Mouse (Mus musculus) hindbrain, postnatal 0 days (tissue): ENCODE data around the gene Gosr2. TPM values are rescaled to one million over a fixed set of nuclear protein-coding genes. Genes with fewer than 3 reads are reported as not detected.
"Not testable (repeated sequence)": the region's sequence is repeated elsewhere in the genome, so short reads cannot be mapped to it uniquely, and the experiment has no call there.

Experiments
- ATAC-seq: fragments of 200-750 bp; cut with Nextera tagmentation; 2 replicates; pipeline ENCODE4 v1.8.0; 2017; ENCODE audit warnings: mild to moderate bottlenecking, moderate TSS enrichment, moderate library complexity
- DNase-seq: peaks from one replicate; pipeline ENCODE4 v3.0.0-alpha.2; 2015; ENCODE audit warnings: low spot score
- H3K27ac ChIP-seq: fragments of 300-500 bp; sonication (generic); 2 replicates; pipeline ENCODE4 v1.5.1; 2014; ENCODE audit warnings: mild to moderate bottlenecking
- H3K27me3 ChIP-seq: fragments of 300-500 bp; sonication (generic); 2 replicates; pipeline ENCODE4 v1.6.1; 2014; ENCODE audit warnings: low read length, mixed read lengths; ENCODE audit not compliant: insufficient read depth
- H3K36me3 ChIP-seq: fragments of 300-500 bp; sonication (generic); 2 replicates; pipeline ENCODE4 v1.6.1; 2014; ENCODE audit warnings: low read length, mixed read lengths; ENCODE audit not compliant: insufficient read depth
- H3K4me1 ChIP-seq: fragments of 300-500 bp; sonication (generic); 2 replicates; pipeline ENCODE4 v1.6.1; 2014; ENCODE audit warnings: antibody characterized with exemption, low read length, mixed read lengths; ENCODE audit not compliant: insufficient read depth
- H3K4me2 ChIP-seq: fragments of 300-500 bp; sonication (generic); 2 replicates; pipeline ENCODE4 v1.6.1; 2014; ENCODE audit warnings: low read depth, mild to moderate bottlenecking, low read length, moderate library complexity, mixed read lengths
- H3K4me3 ChIP-seq: fragments of 300-500 bp; sonication (generic); 2 replicates; pipeline ENCODE4 v1.5.1; 2014; ENCODE audit warnings: low read length
- H3K9ac ChIP-seq: fragments of 300-500 bp; sonication (generic); replicated peaks from 2 replicates; pipeline ENCODE4 v1.6.1; 2014; ENCODE audit warnings: mild to moderate bottlenecking, low read length, moderate library complexity, mixed read lengths
- H3K9me3 ChIP-seq: fragments of 300-500 bp; sonication (generic); 2 replicates; pipeline ENCODE4 v1.6.1; 2016; ENCODE audit warnings: low read length, mixed read lengths
- CTCF ChIP-seq: IDR thresholded peaks from 2 replicates; pipeline ENCODE4 v1.5.1; 2016; ENCODE audit warnings: antibody characterized with exemption, control low read depth, low read depth
- WGBS: fragments of 180-500 bp; shearing (Covaris S2); extraction: QIAGEN DNeasy Blood & Tissue Kit; methylation state at CpG from one replicate; pipeline ENCODE4 v1.1.7; 2014; 5-methylcytosine and 5-hydroxymethylcytosine counted together
- polyA plus RNA-seq: library from polyadenylated mRNA; unstranded; fragments of >200 nt; fragmentation: Nextera tagmentation; extraction: Ambion mirVana; gene quantifications from 2 replicates; pipeline ENCODE4 v1.2.1, GENCODE M21; 2015
- total RNA-seq: library from RNA; depleted of rRNA; stranded (reverse); fragments of >200 nt; gene quantifications from 2 replicates; pipeline ENCODE4 v1.2.3, GENCODE M21; 2014

Gosr2 gene
- total and polyA plus RNA-seq, 2 experiments from 2014 or later: 93.3 to 101 TPM

GRCm38 (mm10) chr11:103677042-103677441, 20.7 kb downstream of the Gosr2 start:
- H3K4me2 ChIP-seq, H3K4me3 ChIP-seq, H3K9ac ChIP-seq, H3K4me1 ChIP-seq, H3K27ac ChIP-seq, H3K9me3 ChIP-seq, H3K27me3 ChIP-seq, ATAC-seq: not testable (repeated sequence)
- peak; percentile 75 for TF ChIP-seq CTCF
- WGBS: 50% methylated on average over 2 of the region's 2 CpGs
- peak; percentile 73 for DNase-seq
- H3K36me3 ChIP-seq: peaks cover 35% of the 10 kb centered on the region

GRCm38 (mm10) chr11:103675556-103675955, 22.1 kb downstream of the Gosr2 start:
- 36% methylated on average over 3 of the region's 3 CpGs for WGBS
- DNase-seq (peak; percentile 88), ATAC-seq (peak; percentile 64; the same call in 1 of the 2 replicates)
- Histone ChIP-seq H3K9ac (no peak overlapping the region), H3K27ac (no peak overlapping the region), H3K36me3 (peaks cover 25% of the 10 kb centered on the region), H3K4me1 (no peaks in the 10 kb centered on the region), H3K27me3 (no peaks in the 10 kb centered on the region), H3K4me2 (no peak overlapping the region), H3K9me3 (no peaks in the 10 kb centered on the region), H3K4me3 (no peak overlapping the region)
- TF ChIP-seq CTCF: peak; percentile 97

GRCm38 (mm10) chr11:103666907-103667426, 30.7 kb downstream of the Gosr2 start:
- no peak for TF ChIP-seq CTCF
- Histone ChIP-seq H3K9me3 (no peaks in the 10 kb centered on the region), H3K9ac (no peak overlapping the region), H3K27me3 (no peaks in the 10 kb centered on the region), H3K27ac (0 out of 2 replicates have a peak overlapping the region, but pooled peaks have one; percentile 1), H3K4me1 (peaks cover 20% of the 10 kb centered on the region), H3K36me3 (no peaks in the 10 kb centered on the region), H3K4me3 (no peak overlapping the region), H3K4me2 (no peak overlapping the region)
- ATAC-seq (peak; percentile 39; the same call in 1 of the 2 replicates), DNase-seq (no peak)
- WGBS: 31% methylated on average over 13 of the region's 13 CpGs

GRCm38 (mm10) chr11:103666181-103666906, 31.4 kb downstream of the Gosr2 start:
- Histone ChIP-seq H3K36me3 (no peaks in the 10 kb centered on the region), H3K4me3 (no peak overlapping the region), H3K27me3 (no peaks in the 10 kb centered on the region), H3K9me3 (no peaks in the 10 kb centered on the region), H3K9ac (no peak overlapping the region), H3K27ac (0 out of 2 replicates have a peak overlapping the region, but pooled peaks have one; percentile 51), H3K4me2 (0 out of 2 replicates have a peak overlapping the region, but pooled peaks have one; percentile 7), H3K4me1 (peaks cover 20% of the 10 kb centered on the region)
- ATAC-seq: peak; percentile 90
- WGBS: 15% methylated on average over 10 of the region's 10 CpGs
- TF ChIP-seq CTCF: no peak
- DNase-seq: peak; percentile 86

- no peak for TF ChIP-seq CTCF
- Histone ChIP-seq H3K9ac (no peak overlapping the region), H3K4me1 (peaks cover 20% of the 10 kb centered on the region), H3K4me3 (no peak overlapping the region), H3K27ac (peak overlapping the region; percentile 51; the same call in 1 of the 2 replicates), H3K4me2 (0 out of 2 replicates have a peak overlapping the region, but pooled peaks have one; percentile 7), H3K27me3 (no peaks in the 10 kb centered on the region), H3K36me3 (no peaks in the 10 kb centered on the region), H3K9me3 (no peaks in the 10 kb centered on the region)
- no peak; the same call in 1 of the 2 replicates for ATAC-seq
- no peak for DNase-seq
- WGBS: 36% methylated on average over 1 of the region's 1 CpGs
These were observed 32.0 kb downstream of the Gosr2 start for GRCm38 (mm10) chr11:103665695-103666094.

- TF ChIP-seq CTCF: no peak
- ATAC-seq (no peak), DNase-seq (no peak)
- Histone ChIP-seq H3K4me3 (no peak overlapping the region), H3K36me3 (no peaks in the 10 kb centered on the region), H3K9ac (no peak overlapping the region), H3K27ac (no peak overlapping the region), H3K4me2 (no peak overlapping the region), H3K4me1 (peaks cover 20% of the 10 kb centered on the region), H3K27me3 (no peaks in the 10 kb centered on the region), H3K9me3 (no peaks in the 10 kb centered on the region)
- 85% methylated on average over 8 of the region's 8 CpGs for WGBS
These were observed 34.6 kb downstream of the Gosr2 start for GRCm38 (mm10) chr11:103663119-103663518.

GRCm38 (mm10) chr11:103662546-103662945, 35.2 kb downstream of the Gosr2 start:
- H3K27ac ChIP-seq: no peak overlapping the region
- no peak overlapping the region for H3K9ac ChIP-seq
- no peaks in the 10 kb centered on the region for H3K27me3 ChIP-seq
- no peak for TF ChIP-seq CTCF
- H3K36me3 ChIP-seq: no peaks in the 10 kb centered on the region
- DNase-seq (no peak), ATAC-seq (no peak)
- 55% methylated on average over 5 of the region's 5 CpGs for WGBS
- H3K4me3 ChIP-seq: no peak overlapping the region
- peaks cover 20% of the 10 kb centered on the region for H3K4me1 ChIP-seq
- no peaks in the 10 kb centered on the region for H3K9me3 ChIP-seq
- no peak overlapping the region for H3K4me2 ChIP-seq
